Mouse (Mus musculus) midbrain, embryonic 16.5 days (tissue): ENCODE measurements around the gene Ngf. TPM values are rescaled to one million over a fixed set of nuclear protein-coding genes. Genes with fewer than 3 reads are reported as not detected.

ENCODE experiments used
- ATAC-seq: fragments of 200-750 bp; cut with Nextera tagmentation; 2 replicates; pipeline ENCODE4 v1.8.0; 2017; ENCODE audit warnings: moderate TSS enrichment
- H3K27ac ChIP-seq: fragments of 300-500 bp; sonication (generic); 2 replicates; pipeline ENCODE4 v1.5.1; 2014; ENCODE audit warnings: mild to moderate bottlenecking, low read length, mixed read lengths
- H3K27me3 ChIP-seq: fragments of 300-500 bp; sonication (generic); 2 replicates; pipeline ENCODE4 v1.6.1; 2014; ENCODE audit warnings: low read depth, low read length, mixed read lengths; ENCODE audit not compliant: control insufficient read depth, insufficient read depth
- H3K36me3 ChIP-seq: fragments of 300-500 bp; sonication (generic); 2 replicates; pipeline ENCODE4 v1.6.1; 2014; ENCODE audit warnings: mild to moderate bottlenecking, low read length, moderate library complexity, mixed read lengths; ENCODE audit not compliant: control insufficient read depth, insufficient read depth
- H3K4me1 ChIP-seq: fragments of 300-500 bp; sonication (generic); 2 replicates; pipeline ENCODE4 v1.6.1; 2014; ENCODE audit warnings: mild to moderate bottlenecking, low read length, mixed read lengths; ENCODE audit not compliant: control insufficient read depth, insufficient read depth
- H3K4me2 ChIP-seq: fragments of 300-500 bp; sonication (generic); 2 replicates; pipeline ENCODE4 v1.6.1; 2014; ENCODE audit warnings: mild to moderate bottlenecking, low read length, mixed read lengths
- H3K4me3 ChIP-seq: fragments of 300-500 bp; sonication (generic); 2 replicates; pipeline ENCODE4 v1.5.1; 2014; ENCODE audit warnings: low read depth, mild to moderate bottlenecking, low read length, moderate library complexity, mixed read lengths
- H3K9ac ChIP-seq: fragments of 300-500 bp; sonication (generic); 2 replicates; pipeline ENCODE4 v1.6.1; 2014; ENCODE audit warnings: low read depth, low read length, mixed read lengths
- H3K9me3 ChIP-seq: fragments of 300-500 bp; sonication (generic); replicated peaks from 2 replicates; pipeline ENCODE4 v1.6.1; 2014; ENCODE audit warnings: mild to moderate bottlenecking, low read length, mixed read lengths; ENCODE audit not compliant: control insufficient read depth, poor library complexity, severe bottlenecking
- WGBS: fragments of 180-500 bp; shearing (Covaris S2); extraction: QIAGEN DNeasy Blood & Tissue Kit; methylation state at CpG from one replicate; pipeline ENCODE4 v1.1.7; 2014; 5-methylcytosine and 5-hydroxymethylcytosine counted together
- polyA plus RNA-seq: library from polyadenylated mRNA; unstranded; fragments of >200 nt; fragmentation: Nextera tagmentation; extraction: Ambion mirVana; gene quantifications from 2 replicates; pipeline ENCODE4 v1.2.1, GENCODE M21; 2015

Gene Ngf
- polyA plus RNA-seq = 0.39 and 0.60 TPM in 2 replicates

DNA sequence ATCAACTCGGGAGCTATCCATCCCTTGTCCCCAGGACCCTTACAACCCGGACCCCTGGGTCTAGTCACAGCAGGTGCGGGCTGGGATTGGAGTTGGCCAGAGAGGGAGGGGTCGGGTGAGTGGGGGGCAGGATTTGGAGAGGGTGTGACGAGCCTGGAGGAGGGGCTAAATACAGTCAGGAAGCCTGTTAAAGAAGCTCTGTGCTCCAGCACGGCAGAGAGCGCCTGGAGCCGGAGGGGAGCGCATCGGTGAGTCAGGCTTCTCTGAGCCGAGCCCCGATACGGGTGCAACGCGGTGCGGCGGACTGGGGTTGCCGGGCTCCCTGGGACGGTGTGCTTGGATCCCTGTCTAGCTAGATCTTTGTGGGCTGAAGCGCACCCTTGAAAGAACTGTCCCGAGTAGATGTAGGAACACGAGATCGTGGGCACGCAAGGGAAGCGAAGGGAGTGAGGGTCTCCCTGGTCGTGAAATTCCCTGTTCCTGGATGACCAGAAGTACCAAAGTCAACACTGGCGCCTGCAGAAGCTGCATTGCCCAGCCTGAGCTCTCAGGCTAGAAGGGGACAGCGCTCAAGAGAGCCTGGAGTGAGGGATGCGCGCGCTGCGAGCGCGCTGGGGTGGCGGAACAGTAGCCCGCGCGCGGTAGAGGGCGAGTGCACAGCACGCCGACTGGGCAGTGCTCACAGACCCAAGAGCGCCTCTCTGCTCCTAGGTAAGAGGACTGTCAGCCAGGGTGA is at the start of gene Ngf:
TSS of gene Ngf (plus strand) at position 207 of the 736 bp plus-strand sequence.
- under 1% methylated on average over 43 of the region's 43 CpGs for whole genome bisulfite sequencing
- Histone ChIP-seq H3K27me3 (peaks cover 26% of the 10 kb centered on the region), H3K4me2 (peak within 1 kb of the TSS; percentile 87), H3K9me3 (no peaks in the 10 kb centered on the region), H3K27ac (no peak within 1 kb of the TSS), H3K36me3 (no peaks in the 10 kb centered on the region), H3K4me1 (no peaks in the 10 kb centered on the region), H3K9ac (peak within 1 kb of the TSS; percentile 49; the same call in 1 of the 2 replicates), H3K4me3 (peak within 1 kb of the TSS; percentile 46)
- peak; percentile 78 for ATAC-seq

DNA sequence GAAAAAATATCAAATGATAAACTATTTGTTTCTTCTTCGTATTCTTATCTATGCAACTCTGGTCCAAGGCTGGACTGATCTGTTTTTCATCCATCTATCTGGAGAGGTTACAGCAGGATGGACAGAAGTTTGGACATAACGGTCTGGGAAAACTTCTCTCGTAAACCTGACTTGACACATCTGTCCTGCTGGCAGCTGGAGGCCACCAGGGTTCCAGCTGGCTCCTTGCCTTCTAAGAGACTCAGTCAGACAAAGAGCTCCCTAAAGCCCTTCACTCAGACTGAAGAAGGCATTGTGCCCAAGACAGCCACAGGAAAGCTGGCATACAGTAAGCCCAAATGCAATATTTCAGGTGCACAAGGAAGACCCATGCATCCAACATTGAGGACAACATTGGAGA is 24.2 kb upstream of the Ngf start:
- no peak overlapping the region for H3K4me3 ChIP-seq
- H3K27ac ChIP-seq = no peak overlapping the region
- no peaks in the 10 kb centered on the region for H3K36me3 ChIP-seq
- H3K4me1 ChIP-seq = no peaks in the 10 kb centered on the region
- no peak for ATAC-seq
- no peaks in the 10 kb centered on the region for H3K9me3 ChIP-seq
- 86% methylated on average over 3 of the region's 3 CpGs for WGBS
- no peak overlapping the region for H3K4me2 ChIP-seq
- H3K9ac ChIP-seq = no peak overlapping the region
- no peaks in the 10 kb centered on the region for H3K27me3 ChIP-seq

DNA sequence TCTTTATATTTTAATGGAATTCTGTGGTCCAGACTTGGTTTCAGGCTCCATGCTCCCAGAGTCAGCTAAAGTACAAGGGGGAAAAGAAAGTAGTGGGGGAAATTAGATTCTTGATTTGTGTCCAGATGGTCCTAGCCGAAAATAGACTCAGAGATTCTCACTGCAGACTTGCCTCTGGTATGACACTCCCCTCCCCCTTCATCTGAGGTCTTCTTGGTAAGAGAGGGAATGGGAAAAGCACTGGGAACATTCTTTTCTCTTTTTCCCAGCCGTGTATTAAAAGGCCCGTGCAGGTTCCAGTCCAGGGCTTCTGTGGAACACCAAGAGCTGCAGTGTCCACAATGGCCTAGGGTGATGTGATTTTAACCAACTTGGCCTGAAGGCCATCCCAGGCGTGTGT is 23.0 kb upstream of the Ngf start:
- no peak overlapping the region for H3K4me2 ChIP-seq
- no peaks in the 10 kb centered on the region for H3K9me3 ChIP-seq
- no peak for ATAC-seq
- H3K9ac ChIP-seq = no peak overlapping the region
- no peak overlapping the region for H3K4me3 ChIP-seq
- no peaks in the 10 kb centered on the region for H3K4me1 ChIP-seq
- no peaks in the 10 kb centered on the region for H3K36me3 ChIP-seq
- WGBS = 82% methylated on average over 4 of the region's 4 CpGs
- H3K27me3 ChIP-seq = no peaks in the 10 kb centered on the region
- no peak overlapping the region for H3K27ac ChIP-seq

- WGBS = 83% methylated on average over 6 of the region's 6 CpGs
- Histone ChIP-seq H3K9me3 (no peaks in the 10 kb centered on the region), H3K4me1 (no peaks in the 10 kb centered on the region), H3K9ac (no peak overlapping the region), H3K4me3 (no peak overlapping the region), H3K27ac (no peak overlapping the region), H3K36me3 (no peaks in the 10 kb centered on the region), H3K4me2 (no peak overlapping the region), H3K27me3 (no peaks in the 10 kb centered on the region)
- no peak for ATAC-seq
These were observed 15.2 kb upstream of the Ngf start for GRCm38 (mm10) chr3:102454566-102454965.

- H3K4me1 ChIP-seq = no peaks in the 10 kb centered on the region
- WGBS = 86% methylated on average over 5 of the region's 5 CpGs
- no peaks in the 10 kb centered on the region for H3K27me3 ChIP-seq
- no peak overlapping the region for H3K27ac ChIP-seq
- no peak for ATAC-seq
- no peak overlapping the region for H3K4me3 ChIP-seq
- H3K9ac ChIP-seq = no peak overlapping the region
- H3K9me3 ChIP-seq = no peaks in the 10 kb centered on the region
- H3K36me3 ChIP-seq = no peaks in the 10 kb centered on the region
- no peak overlapping the region for H3K4me2 ChIP-seq
These were observed 9.2 kb upstream of the Ngf start for GRCm38 (mm10) chr3:102460528-102460927.

DNA sequence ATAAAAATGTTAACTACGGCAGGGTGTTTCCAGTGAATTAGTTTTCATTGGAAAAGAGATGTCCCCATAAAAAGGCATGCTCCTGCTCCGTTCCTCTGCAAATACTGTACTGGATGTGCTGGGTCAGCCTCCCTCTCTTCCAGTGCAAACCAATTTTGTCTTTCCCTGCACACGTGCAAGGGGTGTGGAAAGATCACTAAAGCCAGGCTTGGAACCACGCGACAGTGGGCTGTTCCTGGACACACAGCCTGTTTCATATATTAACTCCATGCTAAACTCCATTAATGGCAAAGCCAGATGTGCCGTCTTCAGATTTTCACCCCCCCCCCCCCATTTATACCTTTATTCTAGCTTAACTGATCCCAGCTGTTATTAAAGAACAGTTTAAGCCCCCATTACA is 8.7 kb upstream of the Ngf start:
- no peaks in the 10 kb centered on the region for H3K9me3 ChIP-seq
- no peak overlapping the region for H3K27ac ChIP-seq
- H3K9ac ChIP-seq = no peak overlapping the region
- ATAC-seq = no peak
- no peak overlapping the region for H3K4me2 ChIP-seq
- 80% methylated on average over 6 of the region's 6 CpGs for WGBS
- no peaks in the 10 kb centered on the region for H3K36me3 ChIP-seq
- H3K4me1 ChIP-seq = no peaks in the 10 kb centered on the region
- no peaks in the 10 kb centered on the region for H3K27me3 ChIP-seq
- H3K4me3 ChIP-seq = no peak overlapping the region

DNA sequence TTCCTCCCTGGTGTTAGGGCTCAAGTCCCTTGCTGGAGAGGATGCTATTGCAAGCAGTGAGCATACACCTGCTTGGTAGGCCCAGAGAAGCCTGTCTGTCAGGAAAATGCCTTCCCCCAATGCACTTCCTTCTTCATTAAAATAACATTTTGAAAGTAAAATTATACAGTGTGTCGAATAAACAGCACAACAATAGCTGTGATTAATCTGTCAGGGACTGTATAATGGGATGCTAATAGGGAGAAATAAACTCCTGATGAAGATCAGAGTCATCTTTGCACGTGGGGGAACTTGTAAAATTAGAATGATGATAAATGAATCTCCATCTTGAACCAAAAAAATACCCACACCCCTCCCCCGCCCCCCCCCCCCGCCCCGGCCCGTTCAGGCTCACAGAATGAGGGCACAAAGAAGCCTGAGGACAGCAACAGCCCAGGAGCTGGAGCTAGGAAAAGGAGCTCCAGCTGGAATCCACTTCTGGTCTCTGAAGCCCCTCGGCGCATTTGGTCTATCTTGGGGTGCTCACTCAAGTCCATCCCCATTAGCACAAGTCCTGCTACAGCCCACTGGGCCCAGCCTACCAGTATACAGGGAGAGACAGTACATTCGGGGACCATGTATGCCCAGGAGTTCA is 6.9 kb upstream of the Ngf start:
- H3K4me1 ChIP-seq = no peaks in the 10 kb centered on the region
- H3K9me3 ChIP-seq = no peaks in the 10 kb centered on the region
- no peak overlapping the region for H3K27ac ChIP-seq
- no peak for ATAC-seq
- H3K27me3 ChIP-seq = no peaks in the 10 kb centered on the region
- H3K4me3 ChIP-seq = no peak overlapping the region
- no peak overlapping the region for H3K4me2 ChIP-seq
- H3K9ac ChIP-seq = no peak overlapping the region
- H3K36me3 ChIP-seq = no peaks in the 10 kb centered on the region
- 55% methylated on average over 8 of the region's 9 CpGs for WGBS

- no peak for ATAC-seq
- H3K4me2 ChIP-seq = no peak overlapping the region
These were observed 6.4 kb upstream of the Ngf start for GRCm38 (mm10) chr3:102463339-102463738.

GRCm38 (mm10) chr3:102466587-102466986 is 3.1 kb upstream of the Ngf start:
- peak; percentile 68; the same call in 1 of the 2 replicates for ATAC-seq
- Histone ChIP-seq H3K36me3 (no peaks in the 10 kb centered on the region), H3K9me3 (no peaks in the 10 kb centered on the region), H3K4me3 (no peak overlapping the region), H3K4me1 (no peaks in the 10 kb centered on the region), H3K27me3 (peaks cover 26% of the 10 kb centered on the region), H3K4me2 (no peak overlapping the region), H3K27ac (no peak overlapping the region), H3K9ac (no peak overlapping the region)
- 24% methylated on average over 3 of the region's 3 CpGs for WGBS

More at GRCm38 (mm10) chr3:102463339-102463738, 6.4 kb upstream of the Ngf start:
- Histone ChIP-seq H3K9ac (no peak overlapping the region), H3K36me3 (no peaks in the 10 kb centered on the region), H3K4me3 (no peak overlapping the region), H3K27ac (no peak overlapping the region), H3K27me3 (no peaks in the 10 kb centered on the region), H3K4me1 (no peaks in the 10 kb centered on the region), H3K9me3 (no peaks in the 10 kb centered on the region)
- WGBS = 84% methylated on average over 2 of the region's 2 CpGs
